Mouse (Mus musculus): Measurements from ENCODE around the gene Glt1d1. TPM values are rescaled to one million over a fixed set of nuclear protein-coding genes. Genes with fewer than 3 reads are reported as not detected.

Glt1d1 gene
- total and polyA plus RNA-seq, 3 experiments: 0.19 TPM; not detected in 2

GRCm38 (mm10) chr5:127699679-127700078 is 67.6 kb downstream of the Glt1d1 start:
- TF ChIP-seq SIN3A (IDR thresholded peaks at IDR 0.05; ENCODE audit: low read length): no peak
- no peak for TF ChIP-seq TBP (IDR thresholded peaks at IDR 0.05; ENCODE audit: low read depth, low read length)
- no peak for TF ChIP-seq POLR2A (IDR thresholded peaks at IDR 0.05; ENCODE audit: control insufficient read depth in 1 of 2, insufficient read depth in 1 of 2, low read depth in 1 of 2, low read length in 2 of 2, poor library complexity in 1 of 2)
- TF ChIP-seq EP300 (IDR thresholded peaks at IDR 0.05; ENCODE audit: low read depth in 1 of 2, low read length in 2 of 2): no peak
- no peak for TF ChIP-seq ZKSCAN1 (IDR thresholded peaks at IDR 0.05; ENCODE audit: low read depth, low read length)
- TF ChIP-seq MAZ (IDR thresholded peaks at IDR 0.05; ENCODE audit: low read depth, low read length): no peak
- TF ChIP-seq MYB (IDR thresholded peaks at IDR 0.05; ENCODE audit: low read depth, low read length): no peak
- no peaks in the 10 kb centered on the region for H3K36me3 ChIP-seq (ENCODE audit: control insufficient read depth in 1 of 2, insufficient read depth in 2 of 2, low read length in 2 of 2)
- DNase-seq (ENCODE audit: low read depth, low spot score): no peak
- H3K4me1 ChIP-seq (ENCODE audit: control insufficient read depth in 1 of 2, insufficient read depth in 2 of 2, low read length in 2 of 2): no peaks in the 10 kb centered on the region
- no peaks in the 10 kb centered on the region for H3K9me3 ChIP-seq (replicated peaks; ENCODE audit: insufficient read depth, low read length)
- no peaks in the 10 kb centered on the region for H3K79me2 ChIP-seq (ENCODE audit: control insufficient read depth, insufficient read depth, low read length, poor library complexity)
- no peak overlapping the region for H3K27ac ChIP-seq (ENCODE audit: control insufficient read depth, low read depth, low read length)
- H3K9ac ChIP-seq (ENCODE audit: control insufficient read depth, low read depth, low read length, poor library complexity, severe bottlenecking): no peak overlapping the region
- H3K27me3 ChIP-seq (ENCODE audit: control insufficient read depth in 1 of 2, insufficient read depth in 2 of 2, low read length in 2 of 2): no peaks in the 10 kb centered on the region
- no peak overlapping the region for H3K4me3 ChIP-seq (ENCODE audit: control insufficient read depth in 1 of 2, insufficient read depth in 1 of 2, low read depth in 2 of 2, low read length in 2 of 2)

- Histone ChIP-seq H3K4me1 (ENCODE audit: control insufficient read depth in 1 of 2, insufficient read depth in 2 of 2, low read length in 2 of 2) (no peaks in the 10 kb centered on the region), H3K36me3 (ENCODE audit: control insufficient read depth in 1 of 2, insufficient read depth in 2 of 2, low read length in 2 of 2) (no peaks in the 10 kb centered on the region), H3K27me3 (ENCODE audit: control insufficient read depth in 1 of 2, insufficient read depth in 2 of 2, low read length in 2 of 2) (no peaks in the 10 kb centered on the region), H3K27ac (ENCODE audit: control insufficient read depth, low read depth, low read length) (no peak overlapping the region), H3K9me3 (replicated peaks; ENCODE audit: insufficient read depth, low read length) (no peaks in the 10 kb centered on the region), H3K9ac (ENCODE audit: control insufficient read depth, low read depth, low read length, poor library complexity, severe bottlenecking) (no peak overlapping the region), H3K79me2 (ENCODE audit: control insufficient read depth, insufficient read depth, low read length, poor library complexity) (no peaks in the 10 kb centered on the region), H3K4me3 (ENCODE audit: control insufficient read depth in 1 of 2, insufficient read depth in 1 of 2, low read depth in 2 of 2, low read length in 2 of 2) (no peak overlapping the region)
- TF ChIP-seq MYB (IDR thresholded peaks at IDR 0.05; ENCODE audit: low read depth, low read length): no peak
- TF ChIP-seq ZC3H11A (IDR thresholded peaks at IDR 0.05; ENCODE audit: low read depth, low read length): no peak
- TF ChIP-seq ELF1 (IDR thresholded peaks at IDR 0.05; ENCODE audit: low read depth, low read length): no peak
- no peak for TF ChIP-seq TBP (IDR thresholded peaks at IDR 0.05; ENCODE audit: low read depth, low read length)
- no peak for TF ChIP-seq POLR2AphosphoS2 (IDR thresholded peaks at IDR 0.05; ENCODE audit: low read length)
- no peak for TF ChIP-seq MEF2A (IDR thresholded peaks at IDR 0.05; ENCODE audit: extremely low read depth, insufficient replicate concordance, low read depth, low read length, poor library complexity, severe bottlenecking)
- no peak for TF ChIP-seq SIN3A (IDR thresholded peaks at IDR 0.05; ENCODE audit: low read length)
- no peak for TF ChIP-seq MAFK (IDR thresholded peaks at IDR 0.05; ENCODE audit: borderline replicate concordance, low read depth, low read length)
- TF ChIP-seq USF1 (IDR thresholded peaks at IDR 0.05; ENCODE audit: low read depth, low read length): no peak
- TF ChIP-seq ETS1 (IDR thresholded peaks at IDR 0.05; ENCODE audit: low read depth, low read length): no peak
- no peak for TF ChIP-seq MYC (IDR thresholded peaks at IDR 0.05; ENCODE audit: low read depth, low read length)
- TF ChIP-seq CHD1 (IDR thresholded peaks at IDR 0.05; ENCODE audit: low read depth, low read length): no peak
- TF ChIP-seq E2F4 (IDR thresholded peaks at IDR 0.05; ENCODE audit: borderline replicate concordance, low read depth, low read length): no peak
- no peak for TF ChIP-seq JUND (IDR thresholded peaks at IDR 0.05; ENCODE audit: low read depth, low read length)
- no peak for TF ChIP-seq MXI1 (IDR thresholded peaks at IDR 0.05; ENCODE audit: low read depth, low read length)
- no peak for TF ChIP-seq HCFC1 (IDR thresholded peaks at IDR 0.05; ENCODE audit: low read depth, low read length)
- no peak for TF ChIP-seq CHD2 (IDR thresholded peaks at IDR 0.05; ENCODE audit: low read length)
- DNase-seq (ENCODE audit: low read depth, low spot score): no peak
Observed at GRCm38 (mm10) chr5:127700156-127700555, 68.1 kb downstream of the Glt1d1 start.

All from MEL (cell line).